Mouse (Mus musculus) midbrain, postnatal 0 days (tissue): ENCODE results near the gene Tedc2. TPM values are rescaled to one million over a fixed set of nuclear protein-coding genes. Genes with fewer than 3 reads are reported as not detected.

Source experiments
- ATAC-seq: fragments of 200-750 bp; cut with Nextera tagmentation; 2 replicates; pipeline ENCODE4 v1.8.0; 2017; ENCODE audit warnings: moderate number of reproducible peaks, mild to moderate bottlenecking, moderate TSS enrichment, moderate library complexity; ENCODE audit not compliant: low FRiP score
- DNase-seq: peaks from one replicate; pipeline ENCODE4 v3.0.0-alpha.2; 2015; ENCODE audit warnings: low spot score
- H3K27ac ChIP-seq: fragments of 300-500 bp; sonication (generic); 2 replicates; pipeline ENCODE4 v1.5.1; 2014; ENCODE audit warnings: low read depth, mild to moderate bottlenecking, low read length, mixed read lengths
- H3K27me3 ChIP-seq: fragments of 300-500 bp; sonication (generic); 2 replicates; pipeline ENCODE4 v1.6.1; 2014; ENCODE audit warnings: low read length, control low read depth, mixed read lengths; ENCODE audit not compliant: insufficient read depth
- H3K36me3 ChIP-seq: fragments of 300-500 bp; sonication (generic); 2 replicates; pipeline ENCODE4 v1.6.1; 2014; ENCODE audit warnings: low read length, control low read depth, mixed read lengths; ENCODE audit not compliant: insufficient read depth
- H3K4me1 ChIP-seq: fragments of 300-500 bp; sonication (generic); 2 replicates; pipeline ENCODE4 v1.6.1; 2014; ENCODE audit warnings: mild to moderate bottlenecking, control low read depth, antibody characterized with exemption, low read length, mixed read lengths; ENCODE audit not compliant: insufficient read depth
- H3K4me2 ChIP-seq: fragments of 300-500 bp; sonication (generic); 2 replicates; pipeline ENCODE4 v1.6.1; 2014; ENCODE audit warnings: low read depth, mild to moderate bottlenecking, low read length, mixed read lengths; ENCODE audit not compliant: poor library complexity, severe bottlenecking
- H3K4me3 ChIP-seq: fragments of 300-500 bp; sonication (generic); 2 replicates; pipeline ENCODE4 v1.5.1; 2014; ENCODE audit warnings: low read depth, mild to moderate bottlenecking, low read length, moderate library complexity
- H3K9ac ChIP-seq: fragments of 300-500 bp; sonication (generic); replicated peaks from 2 replicates; pipeline ENCODE4 v1.6.1; 2014; ENCODE audit warnings: mild to moderate bottlenecking, low read length, moderate library complexity, mixed read lengths; ENCODE audit not compliant: poor library complexity, severe bottlenecking
- H3K9me3 ChIP-seq: fragments of 300-500 bp; sonication (generic); 2 replicates; pipeline ENCODE4 v1.6.1; 2016; ENCODE audit warnings: low read length, control low read depth
- CTCF ChIP-seq: IDR thresholded peaks from 2 replicates; pipeline ENCODE4 v1.5.1; 2016; ENCODE audit warnings: antibody characterized with exemption, mild to moderate bottlenecking
- WGBS: fragments of 180-500 bp; shearing (Covaris S2); extraction: QIAGEN DNeasy Blood & Tissue Kit; methylation state at CpG from one replicate; pipeline ENCODE4 v1.1.7; 2014; 5-methylcytosine and 5-hydroxymethylcytosine counted together
- polyA plus RNA-seq: library from polyadenylated mRNA; unstranded; fragments of >200 nt; fragmentation: Nextera tagmentation; extraction: Ambion mirVana; gene quantifications from 2 replicates; pipeline ENCODE4 v1.2.1, GENCODE M21; 2015
- total RNA-seq: library from RNA; depleted of rRNA; stranded (reverse); fragments of >200 nt; gene quantifications from 2 replicates; pipeline ENCODE4 v1.2.3, GENCODE M21; 2014

Tedc2 gene
- total and polyA plus RNA-seq, 2 experiments from 2014 or later: 9.0 to 17.9 TPM

DNA sequence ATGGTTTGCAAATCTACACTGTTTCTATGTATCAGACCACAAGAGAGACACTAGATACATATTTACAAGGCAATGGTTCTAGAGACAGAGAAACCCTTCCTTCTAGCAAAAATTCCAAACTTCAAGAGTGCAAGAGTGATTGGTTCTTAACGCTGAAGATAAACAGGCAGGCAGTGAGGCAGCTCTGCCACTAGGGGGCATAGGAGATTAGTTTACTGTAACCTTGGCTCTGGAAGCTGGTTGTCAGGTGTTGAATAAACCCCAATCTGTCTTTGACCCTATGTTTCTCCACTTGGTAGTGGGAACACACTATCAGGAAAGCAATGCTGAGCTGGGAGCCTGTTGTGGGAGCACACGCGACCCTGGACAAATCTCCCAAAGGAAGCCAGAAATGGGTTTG is 47.2 kb downstream of the Tedc2 start:
- DNase-seq (peak; percentile 89), ATAC-seq (no peak)
- Histone ChIP-seq H3K36me3 (no peaks in the 10 kb centered on the region), H3K9me3 (no peaks in the 10 kb centered on the region), H3K4me3 (no peak overlapping the region), H3K4me1 (peaks cover 4% of the 10 kb centered on the region), H3K27me3 (no peaks in the 10 kb centered on the region), H3K4me2 (no peak overlapping the region), H3K9ac (no peak overlapping the region), H3K27ac (no peak overlapping the region)
- 0% methylated on average over 3 of the region's 3 CpGs for WGBS
- TF ChIP-seq CTCF: peak; percentile 96

DNA sequence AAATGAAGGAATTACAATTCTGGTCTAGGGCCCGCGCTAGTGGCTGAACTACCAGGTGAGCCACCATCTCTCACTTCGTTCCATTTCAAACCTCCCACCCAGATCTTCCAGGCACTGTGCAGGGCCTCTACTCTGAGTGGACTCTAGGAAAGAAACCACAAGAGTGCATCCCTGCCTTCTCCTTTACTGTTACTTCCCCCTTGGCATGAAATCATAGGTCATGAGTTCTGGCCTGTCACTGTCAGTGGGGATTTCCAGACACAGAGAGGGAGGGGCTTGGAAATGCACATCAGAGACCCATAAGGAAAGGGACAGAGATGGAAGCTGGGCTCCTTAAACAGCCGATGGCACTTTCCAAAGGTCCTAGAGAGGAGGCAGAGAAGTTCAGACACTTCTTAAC is 48.9 kb downstream of the Tedc2 start:
- 84% methylated on average over 4 of the region's 4 CpGs for WGBS
- Histone ChIP-seq H3K9ac (no peak overlapping the region), H3K4me2 (no peak overlapping the region), H3K4me3 (no peak overlapping the region), H3K27ac (no peak overlapping the region), H3K36me3 (peaks cover 2% of the 10 kb centered on the region; the same call in 1 of the 2 replicates), H3K27me3 (no peaks in the 10 kb centered on the region), H3K9me3 (no peaks in the 10 kb centered on the region), H3K4me1 (peaks cover 8% of the 10 kb centered on the region)
- no peak for TF ChIP-seq CTCF
- DNase-seq (no peak), ATAC-seq (no peak)

DNA sequence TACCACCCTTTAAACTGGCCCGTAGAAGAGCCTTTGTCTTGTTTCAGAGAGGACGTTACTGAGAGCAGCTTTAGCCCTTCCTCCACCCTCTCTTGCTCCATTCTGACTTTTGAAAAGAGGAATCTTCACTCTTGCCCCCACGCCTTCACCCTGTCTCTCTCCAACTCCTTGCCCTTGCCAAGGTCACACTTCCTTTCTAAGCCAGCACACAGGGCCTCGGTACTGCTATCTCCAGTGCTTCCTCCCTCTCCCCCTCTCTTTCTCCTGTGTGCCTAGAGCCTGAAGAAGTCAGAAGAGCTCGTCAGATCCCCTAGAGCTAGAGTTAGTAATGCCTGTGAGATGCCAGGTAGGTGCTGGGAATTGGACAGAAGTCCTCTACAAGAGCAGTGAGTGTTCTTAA is 49.9 kb downstream of the Tedc2 start:
- Histone ChIP-seq H3K36me3 (peaks cover 6% of the 10 kb centered on the region), H3K27me3 (no peaks in the 10 kb centered on the region), H3K9me3 (no peaks in the 10 kb centered on the region), H3K9ac (no peak overlapping the region), H3K27ac (peak overlapping the region; percentile 99; the same call in 1 of the 2 replicates), H3K4me2 (no peak overlapping the region; the same call in 1 of the 2 replicates), H3K4me1 (peaks cover 8% of the 10 kb centered on the region), H3K4me3 (no peak overlapping the region)
- ATAC-seq (no peak), DNase-seq (no peak)
- 73% methylated on average over 5 of the region's 5 CpGs for WGBS
- no peak for TF ChIP-seq CTCF

DNA sequence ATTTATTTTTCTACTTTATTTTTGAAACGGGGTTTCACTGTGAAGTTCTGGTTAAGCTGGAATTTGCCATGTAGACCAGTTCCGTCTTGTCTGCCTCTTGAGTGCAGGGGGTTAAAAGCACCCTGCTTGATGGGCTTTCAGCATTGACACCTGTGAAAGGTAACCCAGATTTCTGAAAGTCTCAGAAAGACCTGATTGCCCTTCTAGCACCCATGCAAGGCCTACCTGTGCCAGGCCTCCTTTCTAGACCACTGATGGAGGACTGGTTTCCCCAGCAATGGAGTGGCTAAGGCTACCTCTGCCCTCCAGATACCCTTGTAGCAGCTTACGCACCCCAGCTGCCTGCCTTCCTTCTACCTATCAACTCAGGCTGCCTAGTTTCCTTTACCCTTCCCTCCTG is 50.5 kb downstream of the Tedc2 start:
- H3K27ac ChIP-seq: peak overlapping the region; percentile 99
- peaks cover 8% of the 10 kb centered on the region for H3K4me1 ChIP-seq
- H3K36me3 ChIP-seq: peaks cover 9% of the 10 kb centered on the region
- TF ChIP-seq CTCF: no peak
- ATAC-seq: no peak
- H3K9ac ChIP-seq: peak overlapping the region; percentile 93; the same call in 1 of the 2 replicates
- no peak for DNase-seq
- WGBS: 59% methylated on average over 3 of the region's 3 CpGs
- H3K27me3 ChIP-seq: no peaks in the 10 kb centered on the region
- no peaks in the 10 kb centered on the region for H3K9me3 ChIP-seq
- H3K4me3 ChIP-seq: peak overlapping the region; percentile 83
- peak overlapping the region; percentile 63 for H3K4me2 ChIP-seq

DNA sequence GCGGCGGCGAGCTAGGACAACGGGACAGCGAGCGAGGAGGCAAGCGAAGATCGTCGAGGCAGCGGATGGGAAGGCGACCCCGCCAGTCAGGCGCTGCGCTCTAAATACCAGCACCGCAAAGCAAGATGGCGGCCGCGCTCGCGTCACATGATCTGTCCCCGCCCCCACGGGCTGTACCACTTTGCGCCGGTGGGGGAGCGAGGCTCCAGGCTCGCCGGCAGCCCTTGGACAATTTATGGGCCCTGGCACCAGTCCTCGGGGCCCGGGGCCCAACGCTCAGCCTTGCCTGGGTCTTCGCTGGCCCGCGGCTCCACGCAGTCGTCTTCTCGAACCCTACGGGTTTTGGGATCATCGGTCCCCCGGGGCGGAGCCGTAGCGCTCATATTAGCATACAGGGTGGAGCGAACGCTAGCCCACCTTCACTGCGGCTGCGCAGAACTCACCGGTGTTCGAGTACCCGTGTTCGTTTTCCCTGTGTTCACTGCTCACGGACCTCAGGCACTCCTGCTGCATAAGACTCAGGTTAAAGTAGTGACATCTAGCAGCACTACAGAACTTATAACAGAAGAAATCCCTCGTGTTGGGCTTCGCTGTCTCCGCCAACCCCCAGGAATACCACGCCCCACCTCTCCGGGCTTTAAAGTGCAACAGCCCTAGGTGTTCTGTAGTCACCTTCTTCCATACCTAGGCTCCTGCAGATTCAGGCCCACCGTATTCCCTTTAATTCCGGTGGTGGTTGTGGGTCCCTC is 51.2 kb downstream of the Tedc2 start, which contains the start of gene Atp6v0c:
Gene Atp6v0c, minus strand, starts transcription at position 386 of the 749 bp plus-strand sequence.
- TF ChIP-seq CTCF: peak; percentile 39
- H3K4me3 ChIP-seq: peak within 1 kb of the TSS; percentile 83
- H3K4me2 ChIP-seq: peak within 1 kb of the TSS; percentile 63
- no peaks in the 10 kb centered on the region for H3K9me3 ChIP-seq
- H3K27ac ChIP-seq: peak within 1 kb of the TSS; percentile 99
- peak within 1 kb of the TSS; percentile 93 for H3K9ac ChIP-seq
- peaks cover 8% of the 10 kb centered on the region for H3K4me1 ChIP-seq
- peak; percentile 98 for DNase-seq
- H3K36me3 ChIP-seq: peaks cover 10% of the 10 kb centered on the region
- ATAC-seq: peak; percentile 88
- WGBS: under 1% methylated on average over 58 of the region's 58 CpGs
- H3K27me3 ChIP-seq: no peaks in the 10 kb centered on the region

DNA sequence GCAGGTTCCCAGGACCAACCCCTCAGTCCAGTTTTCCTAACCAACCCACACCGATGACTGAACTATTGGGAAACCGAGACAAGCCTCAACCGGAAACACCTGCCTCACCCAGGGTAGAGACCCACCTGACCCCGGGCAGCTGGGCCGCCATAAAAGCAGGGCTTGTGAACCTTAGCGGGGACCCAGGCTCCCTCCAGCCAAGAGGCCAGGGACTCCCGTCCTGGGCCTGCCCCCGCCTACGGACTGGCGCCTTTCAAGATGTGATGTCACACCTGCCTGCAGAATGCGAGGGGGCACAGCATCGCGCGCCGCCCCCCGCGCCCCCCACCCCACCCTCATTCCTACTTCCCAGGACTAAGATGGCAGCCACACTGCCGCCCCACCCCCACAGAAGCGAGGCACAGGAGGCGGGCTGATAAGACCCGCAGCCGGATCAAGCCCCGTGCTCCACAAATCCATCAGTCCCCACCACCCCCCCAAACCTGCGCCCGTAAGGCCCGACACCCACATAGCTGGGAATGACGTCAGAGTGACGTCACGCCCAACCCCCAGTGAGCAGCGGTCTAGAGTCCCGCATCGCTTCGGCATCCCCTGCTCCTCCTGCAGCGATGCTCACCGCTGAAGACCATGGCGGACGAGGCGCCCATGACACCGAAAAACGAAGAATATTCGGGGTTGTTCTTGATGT is 51.9 kb downstream of the Tedc2 start:
- H3K27ac ChIP-seq: peak overlapping the region; percentile 99
- peak; percentile 62 for DNase-seq
- peak overlapping the region; percentile 93 for H3K9ac ChIP-seq
- H3K4me2 ChIP-seq: peak overlapping the region; percentile 63
- H3K4me1 ChIP-seq: peaks cover 8% of the 10 kb centered on the region
- no peaks in the 10 kb centered on the region for H3K27me3 ChIP-seq
- H3K9me3 ChIP-seq: no peaks in the 10 kb centered on the region
- H3K4me3 ChIP-seq: peak overlapping the region; percentile 83
- H3K36me3 ChIP-seq: peaks cover 10% of the 10 kb centered on the region
- peak; percentile 63 for ATAC-seq
- TF ChIP-seq CTCF: no peak
- under 1% methylated on average over 38 of the region's 41 CpGs for WGBS
